Mouse (Mus musculus) WW6 (cell line): Measurements from ENCODE around the gene Naxe.
A peak's percentile ranks its signal among the peaks of the same experiment; 100 is the strongest.

Experiments
- DNase-seq: peaks from one replicate; pipeline ENCODE4 v3.0.0-alpha.2; 2013; ENCODE audit warnings: low read depth, low spot score

Naxe gene

GRCm38 (mm10) chr3:88068386-88068785 is 10.1 kb upstream of the Naxe start:
- DNase-seq: no peak

- no peak for DNase-seq
Observed at GRCm38 (mm10) chr3:88057030-88057429, 1.3 kb downstream of the Naxe start.

GRCm38 (mm10) chr3:88049532-88049931 is 8.8 kb downstream of the Naxe start:
- no peak for DNase-seq

GRCm38 (mm10) chr3:88042661-88043421 is 15.5 kb downstream of the Naxe start, which contains the start of gene Gpatch4:
Gene Gpatch4 (plus strand): TSS chr3:88043108.
- DNase-seq: peak; percentile 85

- DNase-seq: no peak
Observed at GRCm38 (mm10) chr3:88035561-88036293, 22.6 kb downstream of the Naxe start.

- no peak for DNase-seq
Observed at GRCm38 (mm10) chr3:88033506-88033905, 24.8 kb downstream of the Naxe start.

GRCm38 (mm10) chr3:88030608-88031395 is 27.5 kb downstream of the Naxe start:
- DNase-seq: no peak

- peak; percentile 34 for DNase-seq
Observed at GRCm38 (mm10) chr3:88027434-88028186, 30.7 kb downstream of the Naxe start, which contains the start of gene Hapln2. Gene Hapln2 (minus strand): TSS chr3:88027583.

- no peak for DNase-seq
Observed at GRCm38 (mm10) chr3:88026823-88027222, 31.5 kb downstream of the Naxe start.

GRCm38 (mm10) chr3:88023192-88024074 is 34.9 kb downstream of the Naxe start:
- DNase-seq: no peak

GRCm38 (mm10) chr3:88022322-88023191 is 35.7 kb downstream of the Naxe start:
- DNase-seq: peak; percentile 70

GRCm38 (mm10) chr3:88010634-88011265 is 47.5 kb downstream of the Naxe start:
- DNase-seq: no peak
